Comparison of ENCODE assay signal across 14 mouse cellular contexts in the genomic region with DNA sequence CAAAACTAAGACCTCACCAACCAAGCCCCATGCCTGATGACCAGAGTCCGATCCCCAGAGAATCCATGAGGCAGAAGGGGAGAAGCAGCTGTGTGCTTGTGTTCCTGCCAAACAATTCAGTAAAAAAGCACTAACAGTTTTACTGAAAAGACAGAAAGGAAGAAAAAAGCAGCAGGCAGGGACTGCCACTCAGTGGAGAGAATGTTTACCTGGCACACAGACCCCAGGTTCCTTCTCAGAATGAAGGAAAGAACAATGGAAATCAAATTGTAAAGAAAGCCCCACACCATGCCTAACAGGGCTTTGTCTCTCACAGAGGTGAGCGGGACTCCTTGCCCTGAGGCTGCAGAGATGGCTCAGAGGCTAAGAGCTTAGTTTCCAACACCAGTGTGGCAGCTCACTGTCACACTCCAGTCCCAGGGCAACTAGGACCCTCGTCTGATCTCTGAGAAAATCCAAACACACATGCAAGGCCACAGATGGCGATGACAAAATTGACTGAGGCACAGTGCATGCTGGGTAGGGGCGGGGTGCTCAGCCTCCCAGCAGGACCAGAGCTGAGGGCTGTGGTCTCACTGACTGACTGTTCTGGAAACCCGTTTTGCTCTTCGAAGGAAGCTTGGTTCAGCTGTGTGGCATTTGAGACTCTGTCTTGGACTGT. TPM values are rescaled to one million over a fixed set of nuclear protein-coding genes. Genes with fewer than 3 reads are reported as not detected.
A peak's percentile ranks its signal among the peaks of the same experiment; 100 is the strongest.
DNase-seq lines count a peak whose midpoint lies in the region; ATAC-seq and TF ChIP-seq lines count a peak whose summit lies in the region.
"Had no signal": no experiment of that assay in that cellular context is flagged by ENCODE, and none has a peak within 500 bp of the region (broad histone marks: within the 10 kb centered on the region; RNA-seq: fewer than 3 reads in every experiment).

No protein-coding gene starts in this region.

- H3K4me2 ChIP-seq in neural tube, embryonic 11.5 days (ENCODE audit: low read depth) = no peak overlapping the region
- H3K4me2 ChIP-seq in neural tube, embryonic 15.5 days = no peak overlapping the region
- H3K4me2 ChIP-seq in hindbrain, embryonic 13.5 days = no peak overlapping the region
- peak overlapping the region; percentile 38 for H3K4me2 ChIP-seq in myocyte (ENCODE audit: low read depth)
- H3K4me2 ChIP-seq: heart, embryonic 13.5 days; liver, embryonic 11.5 days had no signal

- DNase-seq in cerebellum, postnatal 14 days = peak; percentile 56 to 59
- no peak for DNase-seq in cerebellum, adult 11-12 months
- peak; percentile 23 for DNase-seq in neural tube, embryonic 11.5 days (ENCODE audit: low spot score)
- DNase-seq in frontal cortex, postnatal 36 days (ENCODE audit: low spot score in 2 of 2) = no peak
- no peak for DNase-seq in right cerebral cortex, postnatal 10 days (ENCODE audit: low spot score in 2 of 2)
- DNase-seq: adrenal gland, adult 2 months; embryo, embryonic 11 days; kidney, postnatal 4 days; thymus, postnatal 14 days had no signal

- no peak overlapping the region for H3K4me3 ChIP-seq in neural tube, embryonic 11.5 days (ENCODE audit: low read depth, low read length)
- H3K4me3 ChIP-seq in neural tube, embryonic 15.5 days (replicated peaks) = no peak overlapping the region
- no peak overlapping the region for H3K4me3 ChIP-seq in hindbrain, embryonic 13.5 days
- no peak overlapping the region for H3K4me3 ChIP-seq in myocyte
- H3K4me3 ChIP-seq: heart, embryonic 13.5 days had no signal

- no peak overlapping the region for H3ac ChIP-seq in myocyte (ENCODE audit: control insufficient read depth, insufficient read length)

- WGBS in neural tube, embryonic 11.5 days = 59% methylated on average over 7 of the region's 7 CpGs
- WGBS in neural tube, embryonic 15.5 days = 46% methylated on average over 7 of the region's 7 CpGs
- 42% methylated on average over 7 of the region's 7 CpGs for WGBS in hindbrain, embryonic 13.5 days

- no peaks in the 10 kb centered on the region for H3K27me3 ChIP-seq in neural tube, embryonic 11.5 days (ENCODE audit: control insufficient read depth, insufficient read depth, low read length)
- no peaks in the 10 kb centered on the region for H3K27me3 ChIP-seq in neural tube, embryonic 15.5 days (replicated peaks)
- no peaks in the 10 kb centered on the region for H3K27me3 ChIP-seq in hindbrain, embryonic 13.5 days
- no peaks in the 10 kb centered on the region for H3K27me3 ChIP-seq in myocyte (ENCODE audit: control insufficient read depth, insufficient read depth, insufficient read length)
- H3K27me3 ChIP-seq: heart, embryonic 13.5 days had no signal

- no peak for TF ChIP-seq POLR2A in myocyte (IDR thresholded peaks at IDR 0.05; ENCODE audit: insufficient read length, low read depth)

- no peak overlapping the region for H3K9ac ChIP-seq in neural tube, embryonic 11.5 days (ENCODE audit: low read length)
- H3K9ac ChIP-seq in neural tube, embryonic 15.5 days (replicated peaks) = no peak overlapping the region
- peak overlapping the region; percentile 39; the same call in 1 of the 2 replicates for H3K9ac ChIP-seq in hindbrain, embryonic 13.5 days
- H3K9ac ChIP-seq: heart, embryonic 13.5 days had no signal

- H3K27ac ChIP-seq in neural tube, embryonic 11.5 days (ENCODE audit: low read depth, low read length) = no peak overlapping the region
- no peak overlapping the region for H3K27ac ChIP-seq in neural tube, embryonic 15.5 days (replicated peaks)
- peak overlapping the region; percentile 60 for H3K27ac ChIP-seq in hindbrain, embryonic 13.5 days
- H3K27ac ChIP-seq: heart, embryonic 13.5 days had no signal

- H3K4me1 ChIP-seq in neural tube, embryonic 11.5 days (ENCODE audit: control insufficient read depth, insufficient read depth, low read length) = no peaks in the 10 kb centered on the region
- H3K4me1 ChIP-seq in neural tube, embryonic 15.5 days = no peaks in the 10 kb centered on the region; the same call in 1 of the 2 replicates
- H3K4me1 ChIP-seq in hindbrain, embryonic 13.5 days (replicated peaks) = peaks cover 15% of the 10 kb centered on the region

- H3K79me2 ChIP-seq in myocyte (ENCODE audit: control insufficient read depth, insufficient read depth) = no peaks in the 10 kb centered on the region

- H3K36me3 ChIP-seq in neural tube, embryonic 11.5 days (ENCODE audit: control insufficient read depth, insufficient read depth, low read length) = no peaks in the 10 kb centered on the region
- no peaks in the 10 kb centered on the region for H3K36me3 ChIP-seq in neural tube, embryonic 15.5 days
- H3K36me3 ChIP-seq in hindbrain, embryonic 13.5 days = no peaks in the 10 kb centered on the region
- no peaks in the 10 kb centered on the region for H3K36me3 ChIP-seq in myocyte (ENCODE audit: control insufficient read depth, insufficient read depth)
- H3K36me3 ChIP-seq: heart, embryonic 13.5 days had no signal

- H3K9me3 ChIP-seq in neural tube, embryonic 11.5 days (ENCODE audit: control insufficient read depth, low read length) = no peaks in the 10 kb centered on the region
- H3K9me3 ChIP-seq in neural tube, embryonic 15.5 days (replicated peaks) = no peaks in the 10 kb centered on the region
- no peaks in the 10 kb centered on the region for H3K9me3 ChIP-seq in hindbrain, embryonic 13.5 days
- H3K9me3 ChIP-seq: heart, embryonic 13.5 days had no signal

- ATAC-seq in neural tube, embryonic 11.5 days (ENCODE audit: insufficient read depth, low FRiP score, low TSS enrichment) = no peak
- ATAC-seq in neural tube, embryonic 15.5 days (ENCODE audit: low FRiP score) = no peak
- ATAC-seq in hindbrain, embryonic 13.5 days (ENCODE audit: low FRiP score) = no peak; the same call in 1 of the 2 replicates

TF ChIP-seq in myocyte, 11 proteins besides CTCF, POLR2A, EP300 and RAD21:
- TF ChIP-seq E2F4 (IDR thresholded peaks at IDR 0.05; ENCODE audit: insufficient read depth) = no peak
- no peak for TF ChIP-seq MYOG (IDR thresholded peaks at IDR 0.05; ENCODE audit: control insufficient read depth in 1 of 3, insufficient read depth in 1 of 3, insufficient read length in 2 of 3, low read depth in 2 of 3)
- no peak for TF ChIP-seq REST (IDR thresholded peaks at IDR 0.05; ENCODE audit: insufficient read depth, insufficient read length)

RNA-seq across cellular contexts. Expression of gene Gal, which starts 14.9 kb away (rescaled TPM):
- 4.0 and 5.3 TPM in 2 replicates for polyA plus RNA-seq in neural tube, embryonic 11.5 days (2014; fragmentation: Nextera tagmentation; extraction: Ambion mirVana)
- 39.2 and 47.3 TPM in 2 replicates for polyA plus RNA-seq in neural tube, embryonic 15.5 days (2015; fragmentation: Nextera tagmentation; extraction: Ambion mirVana)
- polyA plus RNA-seq in hindbrain, embryonic 13.5 days (2015; fragmentation: Nextera tagmentation; extraction: Ambion mirVana) = 23.3 and 33.2 TPM in 2 replicates
- polyA plus RNA-seq in myocyte (2012; fragmentation: generic; extraction: Trizol) = not detected

RNA-seq across cellular contexts. Expression of gene Tesmin, which starts 40.6 kb away (rescaled TPM):
- 0.13 TPM in 1 of 2 replicates, not detected in the other for polyA plus RNA-seq in neural tube, embryonic 11.5 days (2014; fragmentation: Nextera tagmentation; extraction: Ambion mirVana)
- 0.33 and 0.38 TPM in 2 replicates for polyA plus RNA-seq in neural tube, embryonic 15.5 days (2015; fragmentation: Nextera tagmentation; extraction: Ambion mirVana)
- polyA plus RNA-seq in hindbrain, embryonic 13.5 days (2015; fragmentation: Nextera tagmentation; extraction: Ambion mirVana) = 0.28 and 0.42 TPM in 2 replicates
- polyA plus RNA-seq in myocyte (2012; fragmentation: generic; extraction: Trizol) = 0.19 TPM

Comparison
In these comparisons a context has a peak if more than half of its experiments do, and no peak if none do; other contexts are left out.
1. DNase-seq: peak in cerebellum, postnatal 14 days (2 of 2) and neural tube, embryonic 11.5 days (single experiment); none in cerebellum, adult 11-12 months (single experiment), frontal cortex, postnatal 36 days (0 of 2) and right cerebral cortex, postnatal 10 days (0 of 2).